Mouse (Mus musculus): ENCODE measurements around the gene Kcmf1. TPM values are rescaled to one million over a fixed set of nuclear protein-coding genes. Genes with fewer than 3 reads are reported as not detected.

Kcmf1 gene
- polyA plus RNA-seq, 1 experiment from 2014 or later: 37.7 TPM

GRCm38 (mm10) chr6:72888655-72889054 is 11.1 kb downstream of the Kcmf1 start:
- no peak for DNase-seq (ENCODE audit: low spot score)
- 71% methylated on average over 2 of the region's 2 CpGs for WGBS
- Histone ChIP-seq H3K27ac (no peak overlapping the region), H3K9me3 (no peaks in the 10 kb centered on the region), H3K27me3 (ENCODE audit: insufficient read depth, poor library complexity, severe bottlenecking) (no peaks in the 10 kb centered on the region), H3K36me3 (0 out of 2 replicates have a peak, but pooled peaks cover 3% of the 10 kb centered on the region), H3K4me1 (0 out of 2 replicates have a peak, but pooled peaks cover 10% of the 10 kb centered on the region), H3K4me3 (no peak overlapping the region)

GRCm38 (mm10) chr6:72885268-72885667 is 14.5 kb downstream of the Kcmf1 start:
- Histone ChIP-seq H3K36me3 (no peaks in the 10 kb centered on the region), H3K4me3 (no peak overlapping the region), H3K9me3 (no peaks in the 10 kb centered on the region), H3K4me1 (peaks cover 15% of the 10 kb centered on the region; the same call in 1 of the 2 replicates), H3K27ac (no peak overlapping the region), H3K27me3 (ENCODE audit: insufficient read depth, poor library complexity, severe bottlenecking) (no peaks in the 10 kb centered on the region)
- DNase-seq (ENCODE audit: low spot score): no peak
- 97% methylated on average over 1 of the region's 1 CpGs for WGBS

DNA sequence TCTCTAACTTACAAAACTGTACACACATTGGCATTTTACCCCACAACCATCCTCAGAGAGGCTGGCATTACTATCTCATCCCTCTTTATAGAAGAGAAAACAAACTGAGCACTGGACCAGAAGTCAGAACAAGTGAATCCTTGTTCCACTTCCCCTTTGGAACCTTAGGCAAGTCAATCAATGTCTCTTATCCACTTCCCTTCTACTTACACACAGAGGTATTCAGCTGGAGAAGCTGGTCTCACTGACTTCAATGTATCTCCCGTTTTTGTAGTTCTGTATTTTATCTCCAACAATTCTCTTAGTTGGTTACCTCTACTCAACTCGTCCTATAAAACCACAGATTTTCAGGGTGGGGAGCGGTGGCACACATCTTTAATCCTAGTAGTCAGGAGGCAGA is 15.0 kb downstream of the Kcmf1 start:
- Histone ChIP-seq H3K27me3 (ENCODE audit: insufficient read depth, poor library complexity, severe bottlenecking) (no peaks in the 10 kb centered on the region), H3K9me3 (no peaks in the 10 kb centered on the region), H3K27ac (no peak overlapping the region), H3K4me1 (peaks cover 18% of the 10 kb centered on the region; the same call in 1 of the 2 replicates), H3K4me3 (no peak overlapping the region), H3K36me3 (no peaks in the 10 kb centered on the region)
- DNase-seq (ENCODE audit: low spot score): no peak
- 75% methylated on average over 3 of the region's 3 CpGs for WGBS

DNA sequence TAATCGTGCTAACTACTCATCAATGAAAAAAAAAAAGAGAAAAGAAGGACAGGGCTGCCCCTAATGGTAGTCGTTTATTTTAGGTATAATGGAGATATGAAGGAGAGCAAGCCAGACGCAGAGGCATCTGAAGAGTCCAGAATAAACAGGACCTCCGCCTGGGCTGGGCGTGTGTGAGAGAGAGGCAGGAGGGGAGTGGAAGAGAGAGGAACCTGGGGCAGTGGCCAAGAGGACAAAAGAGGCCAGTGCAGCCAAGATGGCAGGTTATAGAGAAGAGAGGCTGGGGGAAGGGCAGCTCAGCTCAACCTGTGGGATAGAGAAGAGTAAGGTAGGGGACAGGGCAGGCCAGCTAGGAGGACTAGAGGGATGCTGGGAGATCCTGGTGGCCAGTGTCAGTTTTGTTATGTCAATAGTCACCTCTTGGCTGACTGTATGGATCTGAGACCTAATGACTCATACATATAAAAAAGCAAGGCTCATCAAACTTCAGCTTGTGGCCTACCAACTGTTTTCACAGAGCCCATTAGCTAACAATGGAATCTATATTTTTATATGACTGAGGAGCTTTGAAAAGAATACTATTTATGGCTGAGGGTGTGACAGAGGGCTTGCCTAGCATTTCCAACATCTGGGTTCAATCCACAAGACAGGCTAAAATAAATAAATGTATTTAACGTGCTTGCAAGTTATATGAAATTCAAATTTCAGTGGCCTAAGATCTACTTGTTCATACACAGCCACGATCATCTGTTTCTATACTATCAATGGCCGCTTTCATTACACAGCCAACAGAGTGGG is 16.9 kb downstream of the Kcmf1 start:
- no peak overlapping the region for H3K4me3 ChIP-seq
- 77% methylated on average over 8 of the region's 8 CpGs for WGBS
- H3K36me3 ChIP-seq: no peaks in the 10 kb centered on the region
- H3K4me1 ChIP-seq: peaks cover 22% of the 10 kb centered on the region
- H3K27ac ChIP-seq: no peak overlapping the region
- no peaks in the 10 kb centered on the region for H3K27me3 ChIP-seq (ENCODE audit: insufficient read depth, poor library complexity, severe bottlenecking)
- no peak for DNase-seq (ENCODE audit: low spot score)
- no peaks in the 10 kb centered on the region for H3K9me3 ChIP-seq

DNA sequence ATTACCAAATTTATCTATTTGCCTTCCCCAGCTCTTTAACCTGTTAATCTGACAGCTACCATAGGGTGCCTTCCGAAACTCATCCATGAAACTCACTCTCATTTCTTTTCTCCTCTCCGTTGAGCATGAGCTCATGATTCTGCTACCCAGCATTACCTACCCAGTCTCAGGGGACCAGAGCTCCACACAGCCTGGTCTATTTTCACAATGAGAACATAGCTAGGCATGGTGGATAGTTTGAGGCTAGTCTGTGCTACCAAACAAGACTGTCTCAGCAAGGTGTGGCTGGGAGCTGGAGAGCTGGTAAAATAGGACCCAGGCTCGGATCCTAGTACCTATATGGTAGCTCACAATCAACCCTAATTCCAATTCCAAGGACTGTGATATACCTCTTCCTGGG is 17.6 kb downstream of the Kcmf1 start:
- Histone ChIP-seq H3K27me3 (ENCODE audit: insufficient read depth, poor library complexity, severe bottlenecking) (no peaks in the 10 kb centered on the region), H3K27ac (no peak overlapping the region), H3K9me3 (no peaks in the 10 kb centered on the region), H3K4me3 (no peak overlapping the region), H3K36me3 (no peaks in the 10 kb centered on the region), H3K4me1 (peaks cover 21% of the 10 kb centered on the region)
- WGBS: 88% methylated on average over 3 of the region's 3 CpGs
- DNase-seq (ENCODE audit: low spot score): no peak

DNA sequence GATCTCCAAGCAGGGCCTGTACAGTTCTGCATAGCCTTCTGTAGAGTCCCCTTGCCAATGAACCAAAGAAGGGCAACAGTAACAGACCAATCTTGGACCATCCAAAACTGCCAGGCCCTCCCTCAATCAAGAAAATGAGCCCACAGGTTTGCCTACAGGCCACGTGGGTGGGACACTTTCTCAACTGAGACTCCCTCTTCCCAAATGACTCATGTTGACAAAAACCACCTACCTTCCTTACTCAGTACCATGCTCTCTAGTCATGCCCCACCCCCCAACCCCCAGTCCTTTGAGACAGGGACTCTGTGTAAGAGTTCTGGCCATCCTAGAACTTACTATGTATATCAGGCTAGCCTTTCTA is 18.2 kb downstream of the Kcmf1 start:
- H3K4me1 ChIP-seq: peaks cover 19% of the 10 kb centered on the region
- H3K36me3 ChIP-seq: no peaks in the 10 kb centered on the region
- H3K4me3 ChIP-seq: no peak overlapping the region
- no peak overlapping the region for H3K27ac ChIP-seq
- 50% methylated on average over 1 of the region's 1 CpGs for WGBS
- DNase-seq (ENCODE audit: low spot score): no peak
- no peaks in the 10 kb centered on the region for H3K27me3 ChIP-seq (ENCODE audit: insufficient read depth, poor library complexity, severe bottlenecking)
- no peaks in the 10 kb centered on the region for H3K9me3 ChIP-seq

- no peak for DNase-seq (ENCODE audit: low spot score)
- no peaks in the 10 kb centered on the region for H3K9me3 ChIP-seq
- 75% methylated on average over 9 of the region's 9 CpGs for WGBS
- H3K27ac ChIP-seq: no peak overlapping the region
- peaks cover 17% of the 10 kb centered on the region for H3K4me1 ChIP-seq
- H3K4me3 ChIP-seq: no peak overlapping the region
- H3K27me3 ChIP-seq (ENCODE audit: insufficient read depth, poor library complexity, severe bottlenecking): no peaks in the 10 kb centered on the region
- no peaks in the 10 kb centered on the region for H3K36me3 ChIP-seq
Measured at GRCm38 (mm10) chr6:72880913-72881618, 18.7 kb downstream of the Kcmf1 start.

GRCm38 (mm10) chr6:72876629-72877028 is 23.1 kb downstream of the Kcmf1 start:
- DNase-seq (ENCODE audit: low spot score): no peak

DNA sequence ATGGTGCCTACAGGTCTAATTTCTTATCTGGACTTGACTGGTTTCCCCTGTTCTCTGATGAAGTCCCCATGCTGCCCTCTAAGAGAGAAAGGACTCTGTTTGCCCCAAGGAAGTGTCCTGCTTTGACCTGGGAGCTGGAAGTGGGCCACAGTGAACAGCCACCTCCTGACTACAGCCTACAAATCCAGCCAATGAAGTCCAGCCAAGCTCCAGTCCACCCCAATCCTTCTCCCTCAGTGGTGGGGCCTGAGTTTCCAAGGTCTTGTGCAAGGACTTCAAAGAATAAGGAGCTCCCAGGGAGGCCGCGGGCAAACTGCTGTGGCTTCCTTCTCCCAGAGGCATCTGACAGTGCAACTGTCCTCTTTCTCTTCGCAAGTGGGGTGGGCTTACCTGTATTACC is 26.4 kb downstream of the Kcmf1 start:
- no peak overlapping the region for H3K4me3 ChIP-seq
- DNase-seq (ENCODE audit: low spot score): no peak
- H3K9me3 ChIP-seq: no peaks in the 10 kb centered on the region
- H3K27me3 ChIP-seq (ENCODE audit: insufficient read depth, poor library complexity, severe bottlenecking): no peaks in the 10 kb centered on the region
- peaks cover 30% of the 10 kb centered on the region for H3K4me1 ChIP-seq
- no peaks in the 10 kb centered on the region for H3K36me3 ChIP-seq
- no peak overlapping the region for H3K27ac ChIP-seq
- 78% methylated on average over 3 of the region's 3 CpGs for WGBS

More at GRCm38 (mm10) chr6:72876629-72877028, 23.1 kb downstream of the Kcmf1 start:
- Histone ChIP-seq H3K4me3 (no peak overlapping the region), H3K9me3 (no peaks in the 10 kb centered on the region), H3K27me3 (ENCODE audit: insufficient read depth, poor library complexity, severe bottlenecking) (no peaks in the 10 kb centered on the region), H3K4me1 (peaks cover 15% of the 10 kb centered on the region), H3K36me3 (no peaks in the 10 kb centered on the region), H3K27ac (no peak overlapping the region)
- 91% methylated on average over 6 of the region's 6 CpGs for WGBS

DNA sequence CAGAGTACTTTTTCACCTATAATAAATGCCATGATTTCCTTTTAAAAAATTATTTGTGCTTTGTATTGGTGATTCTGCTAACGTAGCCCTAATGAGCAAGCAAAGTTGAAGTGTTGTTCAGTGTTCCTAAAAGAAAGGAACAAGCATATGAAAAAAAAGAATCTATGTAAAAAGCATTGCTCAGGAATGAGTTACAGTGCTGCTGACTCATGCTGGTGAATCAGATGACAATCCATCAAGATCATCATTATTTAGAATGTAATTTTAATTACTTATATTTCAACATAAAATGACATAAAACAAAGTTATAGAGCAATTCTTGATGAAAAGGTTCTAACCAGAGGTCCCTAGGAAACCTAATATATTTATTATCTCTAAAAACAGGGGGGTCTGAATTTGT is 27.5 kb downstream of the Kcmf1 start:
- Histone ChIP-seq H3K36me3 (no peaks in the 10 kb centered on the region), H3K9me3 (no peaks in the 10 kb centered on the region), H3K4me1 (peaks cover 30% of the 10 kb centered on the region), H3K27me3 (ENCODE audit: insufficient read depth, poor library complexity, severe bottlenecking) (no peaks in the 10 kb centered on the region), H3K4me3 (no peak overlapping the region), H3K27ac (no peak overlapping the region)
- 94% methylated on average over 1 of the region's 1 CpGs for WGBS
- DNase-seq (ENCODE audit: low spot score): no peak

DNA sequence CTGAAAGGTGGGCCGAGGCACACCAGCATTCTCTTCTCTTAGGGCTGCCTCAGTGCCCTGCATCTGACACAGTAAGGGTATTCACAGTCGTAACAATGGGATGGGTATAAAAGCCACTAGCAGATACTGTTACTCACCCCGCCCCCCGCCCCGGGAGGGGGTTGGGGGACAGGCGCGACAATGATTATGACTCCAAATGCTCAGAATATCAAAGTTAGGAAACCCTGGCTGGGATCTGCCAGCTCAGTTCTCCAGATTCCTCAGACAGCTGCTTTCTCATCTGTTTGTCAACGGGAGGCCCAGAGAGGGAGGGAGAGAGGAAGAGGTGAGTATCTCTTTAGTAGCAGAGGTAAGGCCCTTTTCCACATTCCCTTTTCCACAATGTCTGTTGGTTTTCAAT is 30.2 kb downstream of the Kcmf1 start:
- Histone ChIP-seq H3K4me1 (peaks cover 30% of the 10 kb centered on the region), H3K27me3 (ENCODE audit: insufficient read depth, poor library complexity, severe bottlenecking) (no peaks in the 10 kb centered on the region), H3K9me3 (no peaks in the 10 kb centered on the region), H3K4me3 (no peak overlapping the region), H3K36me3 (no peaks in the 10 kb centered on the region), H3K27ac (no peak overlapping the region)
- WGBS: 66% methylated on average over 8 of the region's 8 CpGs
- no peak for DNase-seq (ENCODE audit: low spot score)

GRCm38 (mm10) chr6:72868688-72869087 is 31.1 kb downstream of the Kcmf1 start:
- Histone ChIP-seq H3K4me3 (no peak overlapping the region), H3K4me1 (peaks cover 30% of the 10 kb centered on the region), H3K27me3 (ENCODE audit: insufficient read depth, poor library complexity, severe bottlenecking) (no peaks in the 10 kb centered on the region), H3K36me3 (0 out of 2 replicates have a peak, but pooled peaks cover 8% of the 10 kb centered on the region), H3K9me3 (no peaks in the 10 kb centered on the region), H3K27ac (no peak overlapping the region)
- no peak for DNase-seq (ENCODE audit: low spot score)
- 88% methylated on average over 5 of the region's 5 CpGs for WGBS

- WGBS: 94% methylated on average over 1 of the region's 1 CpGs
- Histone ChIP-seq H3K4me3 (no peak overlapping the region), H3K36me3 (peaks cover 14% of the 10 kb centered on the region; the same call in 1 of the 2 replicates), H3K27ac (no peak overlapping the region), H3K27me3 (ENCODE audit: insufficient read depth, poor library complexity, severe bottlenecking) (no peaks in the 10 kb centered on the region), H3K4me1 (peaks cover 26% of the 10 kb centered on the region), H3K9me3 (no peaks in the 10 kb centered on the region)
- no peak for DNase-seq (ENCODE audit: low spot score)
Measured at GRCm38 (mm10) chr6:72867746-72868145, 32.0 kb downstream of the Kcmf1 start.

All from heart, embryonic 10.5 days (tissue).